Mouse (Mus musculus) forebrain, embryonic 13.5 days (tissue): ENCODE measurements around the gene Smarca4. TPM values are rescaled to one million over a fixed set of nuclear protein-coding genes. Genes with fewer than 3 reads are reported as not detected.

Experiments used
- ATAC-seq: fragments of 200-750 bp; cut with Nextera tagmentation; 2 replicates; pipeline ENCODE4 v1.8.0; 2017
- H3K27ac ChIP-seq: fragments of 300-500 bp; sonication (generic); 2 replicates; pipeline ENCODE4 v1.5.1; 2015; ENCODE audit warnings: inconsistent platforms, mild to moderate bottlenecking, moderate library complexity
- H3K27me3 ChIP-seq: fragments of 300-500 bp; sonication (generic); 2 replicates; pipeline ENCODE4 v1.6.1; 2015; ENCODE audit warnings: mild to moderate bottlenecking, inconsistent platforms
- H3K36me3 ChIP-seq: fragments of 300-500 bp; sonication (generic); 2 replicates; pipeline ENCODE4 v1.6.1; 2015; ENCODE audit warnings: mild to moderate bottlenecking, inconsistent platforms; ENCODE audit not compliant: poor library complexity, severe bottlenecking
- H3K4me1 ChIP-seq: fragments of 300-500 bp; sonication (generic); 2 replicates; pipeline ENCODE4 v1.6.1; 2015; ENCODE audit warnings: inconsistent platforms
- H3K4me2 ChIP-seq: fragments of 300-500 bp; sonication (generic); 2 replicates; pipeline ENCODE4 v1.6.1; 2015; ENCODE audit warnings: inconsistent platforms, mild to moderate bottlenecking, moderate library complexity
- H3K4me3 ChIP-seq: fragments of 300-500 bp; sonication (generic); 2 replicates; pipeline ENCODE4 v1.5.1; 2015; ENCODE audit warnings: mild to moderate bottlenecking, inconsistent platforms
- H3K9ac ChIP-seq: fragments of 300-500 bp; sonication (generic); 2 replicates; pipeline ENCODE4 v1.6.1; 2015; ENCODE audit warnings: mild to moderate bottlenecking, inconsistent platforms
- H3K9me3 ChIP-seq: fragments of 300-500 bp; sonication (generic); replicated peaks from 2 replicates; pipeline ENCODE4 v1.6.1; 2016; ENCODE audit warnings: inconsistent platforms
- WGBS: fragments of 180-500 bp; shearing (Covaris S2); methylation state at CpG from one replicate; pipeline ENCODE4 v1.1.7; 2015; 5-methylcytosine and 5-hydroxymethylcytosine counted together
- microRNA counts: library from miRNA; unstranded; fragments of <30 nt; microRNA quantifications from one replicate; lab custom pipeline; 2016
- microRNA-seq: library from miRNA; unstranded; fragments of <30 nt; microRNA quantifications from one replicate; pipeline ENCODE4, GENCODE M21; 2016
- polyA plus RNA-seq: library from polyadenylated mRNA; unstranded; fragments of >200 nt; fragmentation: Nextera tagmentation; extraction: Ambion mirVana; gene quantifications from 2 replicates; pipeline ENCODE4 v1.2.1, GENCODE M21; 2015

Gene Smarca4
- polyA plus RNA-seq, 1 experiment from 2014 or later: 159 TPM

GRCm38 (mm10) chr9:21749382-21750118 lies 133.6 kb downstream of the Smarca4 start:
- Histone ChIP-seq H3K36me3 (peaks cover 56% of the 10 kb centered on the region), H3K9me3 (no peaks in the 10 kb centered on the region), H3K4me1 (no peaks in the 10 kb centered on the region), H3K4me3 (no peak overlapping the region), H3K27ac (no peak overlapping the region), H3K27me3 (no peaks in the 10 kb centered on the region), H3K9ac (no peak overlapping the region), H3K4me2 (no peak overlapping the region)
- 89% methylated on average over 6 of the region's 6 CpGs for WGBS
- ATAC-seq: no peak

- peaks cover 51% of the 10 kb centered on the region for H3K36me3 ChIP-seq
- H3K9me3 ChIP-seq: no peaks in the 10 kb centered on the region
- 82% methylated on average over 3 of the region's 3 CpGs for WGBS
- no peak overlapping the region for H3K9ac ChIP-seq
- no peak for ATAC-seq
- H3K4me2 ChIP-seq: no peak overlapping the region
- H3K4me3 ChIP-seq: no peak overlapping the region
- H3K27ac ChIP-seq: no peak overlapping the region
- no peaks in the 10 kb centered on the region for H3K27me3 ChIP-seq
- no peaks in the 10 kb centered on the region for H3K4me1 ChIP-seq
Observed at GRCm38 (mm10) chr9:21750370-21750769, 134.4 kb downstream of the Smarca4 start.

GRCm38 (mm10) chr9:21751347-21751746 lies 135.4 kb downstream of the Smarca4 start:
- Histone ChIP-seq H3K4me2 (no peak overlapping the region), H3K4me1 (no peaks in the 10 kb centered on the region), H3K4me3 (no peak overlapping the region), H3K9ac (no peak overlapping the region), H3K36me3 (peaks cover 48% of the 10 kb centered on the region), H3K9me3 (no peaks in the 10 kb centered on the region), H3K27ac (peak overlapping the region; percentile 2; the same call in 1 of the 2 replicates), H3K27me3 (no peaks in the 10 kb centered on the region)
- WGBS: 70% methylated on average over 6 of the region's 6 CpGs
- no peak for ATAC-seq

GRCm38 (mm10) chr9:21752252-21752792 lies 136.4 kb downstream of the Smarca4 start:
- Histone ChIP-seq H3K4me3 (no peak overlapping the region), H3K4me1 (no peaks in the 10 kb centered on the region), H3K9ac (no peak overlapping the region; the same call in 1 of the 2 replicates), H3K9me3 (no peaks in the 10 kb centered on the region), H3K36me3 (peaks cover 48% of the 10 kb centered on the region), H3K27ac (no peak overlapping the region), H3K27me3 (no peaks in the 10 kb centered on the region), H3K4me2 (no peak overlapping the region)
- ATAC-seq: no peak
- WGBS: 66% methylated on average over 10 of the region's 10 CpGs

MicroRNAs within 50 kb of the gene (microRNA counts, 519-probe panel; counts per million panel counts)
- 177 counts per million, percentile 53 among the panel's probes with 10 or more counts for microRNA mmu-miR-1946b (lab: Ali Mortazavi, UCI)

Small RNA genes lying within 50 kb of the gene (microRNA-seq; reads per million reads assigned to microRNA genes)
- gene Mir1946b: not detected

Other genes starting within 250 kb of the Smarca4 start
- gene Ilf3, start 248.3 kb upstream of the Smarca4 start, polyA plus RNA-seq: 310 and 349 TPM in 2 replicates
- 46.9 and 55.9 TPM in 2 replicates for gene Qtrt1, start 204.3 kb upstream of the Smarca4 start, polyA plus RNA-seq
- gene Dnm2, start 191.3 kb upstream of the Smarca4 start, polyA plus RNA-seq: 71.8 and 72.4 TPM in 2 replicates
- gene Tmed1, start 105.9 kb upstream of the Smarca4 start, polyA plus RNA-seq: 59.2 and 69.3 TPM in 2 replicates
- 5.3 and 5.4 TPM in 2 replicates for gene AB124611, start 90.0 kb upstream of the Smarca4 start, polyA plus RNA-seq
- gene Carm1, start 69.3 kb upstream of the Smarca4 start, polyA plus RNA-seq: 28.5 and 29.9 TPM in 2 replicates
- 44.3 and 46.7 TPM in 2 replicates for gene Timm29, start 23.4 kb upstream of the Smarca4 start, polyA plus RNA-seq
- 20.6 and 23.0 TPM in 2 replicates for gene Yipf2, start 23.3 kb upstream of the Smarca4 start, polyA plus RNA-seq
- 21.2 and 26.3 TPM in 2 replicates for gene Ldlr, start 107.3 kb downstream of the Smarca4 start, polyA plus RNA-seq
- 95.6 and 95.7 TPM in 2 replicates for gene Spc24, start 144.1 kb downstream of the Smarca4 start, polyA plus RNA-seq
- gene Kank2, start 182.6 kb downstream of the Smarca4 start, polyA plus RNA-seq: 2.6 and 3.1 TPM in 2 replicates
- 0.21 TPM in 1 of 2 replicates, not detected in the other for gene Angptl8, start 219.3 kb downstream of the Smarca4 start, polyA plus RNA-seq
- gene Dock6, start 236.5 kb downstream of the Smarca4 start, polyA plus RNA-seq: 12.5 and 13.9 TPM in 2 replicates